Mouse (Mus musculus): Measurements from ENCODE around the gene Scel. TPM values are rescaled to one million over a fixed set of nuclear protein-coding genes. Genes with fewer than 3 reads are reported as not detected.

Scel gene
- total RNA-seq, 2 experiments from 2014 or later, result 0.87 to 1.1 TPM

DNA sequence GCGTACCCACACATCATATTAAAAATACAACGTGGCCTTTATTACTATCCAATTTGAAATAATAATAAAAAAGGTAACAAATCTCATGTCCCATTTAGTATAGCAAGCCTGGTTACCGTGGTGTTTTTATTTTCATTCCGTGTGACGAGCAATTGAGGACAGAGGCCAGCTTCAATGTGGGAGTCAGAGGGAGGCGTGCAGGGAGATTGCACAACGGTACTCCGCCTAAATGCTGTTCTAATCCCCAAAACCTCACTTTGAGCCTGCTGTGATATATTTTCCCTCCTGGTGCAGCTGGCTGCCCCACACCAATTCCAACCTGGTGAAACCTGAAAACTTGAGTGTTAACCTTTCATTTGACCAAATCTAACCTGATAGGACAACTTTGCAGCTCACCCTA lies 27.5 kb upstream of the Scel start:
- H3K27ac ChIP-seq, result peak overlapping the region; percentile 53; the same call in 1 of the 2 replicates
- no peak overlapping the region for H3K4me3 ChIP-seq
- no peak for DNase-seq (ENCODE audit: low spot score in 2 of 2)
- TF ChIP-seq CTCF (conservative IDR thresholded peaks at IDR 0.05), result no peak

DNA sequence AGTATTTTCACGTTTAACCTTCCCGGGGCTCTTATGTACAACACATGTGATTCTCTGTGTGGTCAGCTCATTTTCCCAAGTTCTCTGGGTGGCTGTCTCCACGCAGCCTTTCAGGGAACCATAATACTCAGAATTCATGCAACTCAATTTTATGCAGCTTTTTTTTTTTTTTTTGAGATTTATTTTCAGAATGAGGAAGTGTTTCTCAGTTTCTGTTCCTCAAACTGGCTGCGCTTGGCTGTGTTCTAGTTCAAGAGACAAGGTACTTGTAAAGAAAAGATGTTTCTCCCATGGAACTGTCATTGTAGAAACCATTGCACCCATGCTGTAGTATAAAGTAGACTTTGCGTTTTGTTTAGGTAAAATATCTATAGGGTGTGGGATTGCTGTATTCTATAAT lies 26.2 kb upstream of the Scel start:
- TF ChIP-seq CTCF (conservative IDR thresholded peaks at IDR 0.05), result no peak
- Histone ChIP-seq H3K27ac (no peak overlapping the region), H3K4me3 (no peak overlapping the region)
- no peak for DNase-seq (ENCODE audit: low spot score in 2 of 2)

DNA sequence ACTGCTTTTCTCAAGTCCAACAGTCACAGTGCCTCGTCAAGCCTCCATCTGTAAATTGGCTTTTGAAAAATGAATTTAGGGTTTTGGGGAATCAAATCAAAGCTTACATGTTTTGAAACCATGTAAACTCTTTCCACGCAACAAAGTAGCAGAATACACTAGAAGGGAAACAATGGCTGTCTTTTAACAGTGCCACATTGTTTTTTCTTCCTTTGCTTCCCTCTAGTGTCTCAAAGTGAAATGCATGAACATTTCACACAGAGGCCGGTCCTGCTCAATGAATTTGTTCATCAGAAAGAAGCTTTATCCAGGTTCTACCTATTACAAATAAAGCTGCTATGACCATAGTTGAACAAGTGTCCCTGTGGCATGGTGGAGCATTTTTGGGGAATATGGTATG lies 24.5 kb upstream of the Scel start:
- no peak overlapping the region for H3K4me3 ChIP-seq
- TF ChIP-seq CTCF (conservative IDR thresholded peaks at IDR 0.05), result peak; percentile 81
- peak; percentile 26 to 47 for DNase-seq (ENCODE audit: low spot score in 2 of 2)
- H3K27ac ChIP-seq, result no peak overlapping the region

DNA sequence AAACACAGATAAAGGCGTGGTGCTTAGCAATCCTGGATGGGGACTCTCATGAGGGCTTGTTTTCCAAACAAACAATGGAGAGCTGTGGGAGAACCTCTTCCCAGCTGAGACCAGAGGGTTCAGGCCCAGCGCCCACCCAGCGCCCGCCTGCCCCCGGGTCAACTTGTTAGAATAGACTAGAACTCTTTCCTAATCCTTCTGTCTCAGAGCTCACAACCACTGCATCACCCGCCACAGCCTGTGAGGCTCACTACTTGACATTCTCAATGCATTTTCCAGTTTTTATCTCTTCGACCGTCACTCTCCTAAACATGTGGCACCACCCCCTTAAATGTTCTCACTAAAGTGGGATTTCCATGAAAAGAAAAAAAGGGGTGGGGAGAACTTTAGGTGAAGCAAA lies 14.9 kb upstream of the Scel start:
- no peak overlapping the region for H3K4me3 ChIP-seq
- TF ChIP-seq CTCF (conservative IDR thresholded peaks at IDR 0.05), result no peak
- H3K27ac ChIP-seq, result no peak overlapping the region
- no peak for DNase-seq (ENCODE audit: low spot score in 2 of 2)

DNA sequence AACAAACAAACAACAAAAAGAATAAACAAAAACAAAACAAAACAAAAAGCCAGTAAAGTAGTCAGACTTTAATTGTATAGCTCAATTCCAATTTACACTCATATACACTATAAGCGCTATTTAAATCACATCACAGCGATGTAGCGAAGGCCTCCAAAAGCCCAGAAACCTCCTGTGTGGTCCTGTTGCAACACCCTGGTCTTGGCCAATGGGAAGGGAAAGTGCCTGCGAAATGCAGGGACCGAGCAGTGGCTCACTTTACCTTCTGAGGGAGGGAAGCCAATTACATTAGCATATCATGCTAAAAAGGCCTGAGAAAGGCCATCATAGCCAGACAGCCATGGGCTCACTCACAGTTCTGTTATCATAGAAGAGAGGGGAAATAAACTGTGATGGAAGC lies 14.5 kb upstream of the Scel start:
- Histone ChIP-seq H3K27ac (no peak overlapping the region), H3K4me3 (no peak overlapping the region)
- DNase-seq (ENCODE audit: low spot score in 2 of 2), result no peak
- TF ChIP-seq CTCF (conservative IDR thresholded peaks at IDR 0.05), result no peak

DNA sequence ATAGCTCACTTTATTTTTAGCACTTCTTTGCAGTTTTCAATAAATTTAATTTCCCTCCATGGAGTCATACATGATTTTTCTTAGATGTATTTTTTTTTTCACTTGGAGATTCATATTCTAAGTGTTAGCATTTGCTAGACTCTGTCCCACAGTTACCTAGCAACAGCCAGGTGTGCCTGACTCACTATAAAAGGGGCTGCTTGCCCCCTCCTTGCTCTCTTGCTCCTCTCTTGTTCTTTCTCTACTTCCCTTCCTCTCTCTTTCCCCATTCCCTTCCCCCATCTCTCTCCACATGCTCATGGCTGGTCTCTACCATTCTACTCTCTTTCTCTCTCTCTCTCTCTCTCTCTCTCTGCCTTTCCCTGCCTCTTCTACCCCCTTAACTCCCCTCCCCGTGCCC lies 14.1 kb upstream of the Scel start:
- no peak for TF ChIP-seq CTCF (conservative IDR thresholded peaks at IDR 0.05)
- no peak for DNase-seq (ENCODE audit: low spot score in 2 of 2)
- no peak overlapping the region for H3K4me3 ChIP-seq
- no peak overlapping the region for H3K27ac ChIP-seq

DNA sequence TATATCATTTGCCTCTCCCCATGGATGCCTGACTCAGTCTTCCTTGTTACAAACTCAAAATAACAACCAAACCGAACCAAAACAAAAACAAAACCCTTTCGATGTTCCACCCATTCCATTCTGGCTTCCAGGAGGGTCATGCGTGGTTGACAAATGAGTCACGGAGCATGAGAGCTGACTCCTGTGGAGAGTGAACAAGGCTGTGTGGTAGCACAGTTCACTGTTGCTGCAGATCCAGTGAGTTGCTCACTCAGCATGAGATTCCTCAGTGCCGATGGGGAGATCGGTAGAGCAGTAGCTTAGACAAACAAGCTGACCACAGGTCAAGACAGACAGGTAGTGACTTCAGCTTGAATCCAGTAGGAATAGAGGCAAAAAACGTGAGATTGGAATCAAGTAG lies 12.8 kb upstream of the Scel start:
- Histone ChIP-seq H3K27ac (no peak overlapping the region), H3K4me3 (no peak overlapping the region)
- no peak for DNase-seq (ENCODE audit: low spot score in 2 of 2)
- no peak for TF ChIP-seq CTCF (conservative IDR thresholded peaks at IDR 0.05)

DNA sequence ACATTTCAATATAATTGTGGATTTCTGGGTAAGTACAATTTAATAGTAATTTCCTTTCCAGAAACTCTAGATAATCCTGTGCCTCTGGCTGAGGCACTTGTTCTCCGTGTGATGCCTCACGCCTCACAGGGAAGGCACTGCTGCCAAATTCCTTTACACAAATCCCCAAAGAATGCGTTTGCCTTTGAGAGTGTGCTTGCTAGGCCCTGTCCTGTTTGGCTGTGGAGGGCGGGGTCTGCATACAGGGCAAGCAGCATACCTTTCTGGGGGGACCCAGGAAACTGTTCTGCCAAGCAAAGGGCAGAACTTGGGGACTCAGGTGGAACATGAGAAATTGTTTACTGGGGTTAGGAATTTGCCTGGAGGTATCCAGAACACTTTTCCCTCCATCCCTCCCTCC lies 12.2 kb upstream of the Scel start:
- DNase-seq (ENCODE audit: low spot score in 2 of 2), result no peak
- TF ChIP-seq CTCF (conservative IDR thresholded peaks at IDR 0.05), result no peak
- Histone ChIP-seq H3K4me3 (no peak overlapping the region), H3K27ac (no peak overlapping the region)

DNA sequence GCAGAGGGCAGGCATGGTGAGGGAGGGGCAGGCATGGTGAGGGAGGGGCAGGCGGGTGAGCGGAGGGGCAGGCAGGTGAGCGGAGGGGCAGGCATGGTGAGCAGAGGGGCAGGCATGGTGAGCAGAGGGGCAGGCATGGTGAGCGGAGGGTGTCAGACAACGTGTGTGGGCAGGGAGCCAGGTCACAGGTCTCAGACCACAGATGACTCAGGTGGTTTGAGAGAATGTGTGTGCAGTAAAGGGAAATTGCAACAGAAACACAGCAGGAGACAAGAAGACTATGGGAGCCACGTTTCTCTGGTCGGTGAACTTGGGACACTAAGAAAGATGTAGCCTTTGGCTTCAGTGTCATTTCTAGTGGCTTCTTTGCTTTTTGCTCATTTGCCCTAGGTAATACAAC lies 8.6 kb upstream of the Scel start:
- TF ChIP-seq CTCF (conservative IDR thresholded peaks at IDR 0.05), result no peak
- DNase-seq (ENCODE audit: low spot score in 2 of 2), result no peak
- Histone ChIP-seq H3K4me3 (no peak overlapping the region), H3K27ac (no peak overlapping the region)

DNA sequence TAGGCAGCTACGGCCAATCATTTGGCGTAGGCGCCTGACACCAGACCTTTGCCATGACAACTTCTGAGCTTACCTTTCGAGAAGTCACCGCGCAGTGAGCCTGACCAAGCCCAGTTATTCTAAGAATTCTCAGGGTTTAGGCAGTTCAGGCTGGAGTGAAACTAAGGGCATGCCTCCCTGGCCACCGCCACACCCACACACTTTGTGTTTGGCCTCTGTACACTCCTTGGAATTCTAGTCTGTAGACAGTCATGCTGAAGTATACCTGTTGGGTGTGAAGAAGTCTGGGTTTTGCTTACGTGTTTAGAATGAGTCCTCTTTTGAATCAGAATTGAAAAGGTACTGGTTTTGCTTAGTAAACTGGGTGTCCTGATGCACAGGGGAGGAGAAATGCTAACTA lies 3.6 kb upstream of the Scel start:
- Histone ChIP-seq H3K4me3 (no peak overlapping the region), H3K27ac (no peak overlapping the region)
- no peak for DNase-seq (ENCODE audit: low spot score in 2 of 2)
- no peak for TF ChIP-seq CTCF (conservative IDR thresholded peaks at IDR 0.05)

DNA sequence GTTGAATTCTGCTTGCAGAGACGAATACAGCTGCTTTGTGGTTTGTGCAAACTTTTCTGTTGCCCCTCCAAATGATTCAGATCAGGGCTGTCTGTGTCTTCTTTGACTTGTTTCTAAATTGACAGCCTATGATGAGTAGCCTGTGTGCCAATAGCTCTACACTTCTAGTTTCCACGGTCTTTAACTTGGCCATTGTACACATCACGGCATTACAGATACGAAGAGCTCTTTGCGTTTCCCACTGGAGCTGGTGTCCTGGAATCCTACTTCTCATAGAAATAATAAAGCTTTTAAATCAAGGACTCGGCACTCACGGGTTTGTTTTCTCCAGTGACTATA lies 300 bp downstream of the Scel start:
- no peak for TF ChIP-seq CTCF (conservative IDR thresholded peaks at IDR 0.05)
- H3K27ac ChIP-seq, result no peak overlapping the region
- peak overlapping the region; percentile 11; the same call in 1 of the 2 replicates for H3K4me3 ChIP-seq
- DNase-seq (ENCODE audit: low spot score in 2 of 2), result no peak

DNA sequence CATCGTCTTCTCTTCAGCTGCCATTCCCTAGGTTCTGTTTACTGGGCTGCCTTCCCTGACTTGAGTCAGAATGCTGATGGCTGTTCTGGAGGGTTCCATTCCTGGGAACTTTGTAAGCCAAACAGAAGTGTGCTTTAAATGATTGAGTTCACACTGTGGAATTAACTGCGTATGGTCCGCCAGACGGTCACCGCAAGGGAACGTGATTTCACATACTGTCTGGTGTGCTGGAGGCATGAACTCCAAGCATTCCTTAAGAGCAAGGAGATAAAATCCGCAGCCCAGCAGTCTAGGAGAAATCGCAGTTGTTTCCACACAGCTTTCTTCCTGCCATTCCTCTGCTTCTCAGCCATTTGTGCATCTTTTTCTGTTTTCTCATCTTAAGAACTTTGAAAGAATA lies 2.3 kb downstream of the Scel start:
- TF ChIP-seq CTCF (conservative IDR thresholded peaks at IDR 0.05), result no peak
- DNase-seq (ENCODE audit: low spot score in 2 of 2), result no peak
- no peak overlapping the region for H3K27ac ChIP-seq

DNA sequence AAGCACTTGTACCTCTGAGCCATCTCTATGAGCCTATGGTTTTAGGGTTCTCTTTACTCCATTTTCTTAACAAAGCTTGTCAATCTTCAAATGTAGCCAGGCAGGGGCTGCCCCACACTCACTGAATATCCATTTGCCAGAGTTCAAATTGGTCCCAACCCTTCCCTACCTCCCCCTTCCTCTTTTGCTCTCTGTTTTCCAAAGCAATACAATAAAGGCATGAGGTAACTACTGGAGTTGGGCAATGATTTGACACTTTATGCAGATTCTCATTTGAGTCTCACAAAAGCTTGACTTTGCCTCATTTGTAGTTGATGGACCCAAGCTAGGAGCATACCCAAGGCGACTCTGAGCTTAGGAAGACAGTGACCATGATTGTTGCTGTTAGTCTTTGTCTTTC lies 13.1 kb downstream of the Scel start:
- Histone ChIP-seq H3K27ac (no peak overlapping the region), H3K4me3 (no peak overlapping the region)
- no peak for DNase-seq (ENCODE audit: low spot score in 2 of 2)
- no peak for TF ChIP-seq CTCF (conservative IDR thresholded peaks at IDR 0.05)

More for the DNA sequence above, 2.3 kb downstream of the Scel start:
- no peak overlapping the region for H3K4me3 ChIP-seq

DNA sequence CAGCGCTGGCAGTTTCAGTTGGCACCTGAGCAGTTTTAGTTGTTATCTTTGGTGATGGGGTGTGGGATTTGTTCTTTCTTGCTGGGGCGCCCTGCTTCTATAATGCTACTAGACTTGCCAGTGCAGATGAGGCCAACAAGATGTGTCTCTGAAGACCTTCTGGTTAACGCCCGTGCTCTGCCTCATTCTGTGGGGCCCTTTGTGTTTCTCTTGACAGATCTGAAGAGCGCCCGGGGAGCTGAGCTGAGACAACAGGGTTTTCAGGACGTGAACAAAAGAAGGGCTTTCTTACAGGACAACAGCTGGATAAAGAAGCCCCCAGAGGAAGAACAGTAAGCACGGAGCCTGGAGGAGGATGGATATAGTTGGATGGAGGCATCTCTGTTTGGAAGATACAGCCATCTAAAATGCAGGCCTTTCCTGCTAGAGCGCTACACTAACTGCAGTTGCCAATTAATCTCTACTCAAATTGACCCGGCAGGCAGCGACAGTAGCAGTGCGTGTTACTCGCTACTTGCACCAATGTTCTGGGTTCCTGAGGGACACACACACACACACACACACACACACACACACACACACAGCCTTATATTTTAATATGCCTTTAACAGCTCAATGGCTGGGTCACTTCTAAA lies 16.7 kb downstream of the Scel start:
- no peak overlapping the region for H3K27ac ChIP-seq
- no peak for TF ChIP-seq CTCF (conservative IDR thresholded peaks at IDR 0.05)
- H3K4me3 ChIP-seq, result no peak overlapping the region
- no peak for DNase-seq (ENCODE audit: low spot score in 2 of 2)

Data from layer of hippocampus, adult 2 months (tissue).